Mouse (Mus musculus): ENCODE measurements around the gene Armh2. TPM values are rescaled to one million over a fixed set of nuclear protein-coding genes. Genes with fewer than 3 reads are reported as not detected.

Armh2 gene
- total RNA-seq, 2 experiments from 2014 or later, result not detected

Other genes starting within 250 kb of the Armh2 start
- 41.1 and 65.7 TPM in 2 replicates for gene Ripor2, start 159.0 kb upstream of the Armh2 start, total RNA-seq (2014; fragmentation: Nextera tagmentation)
- 27.8 and 33.5 TPM in 2 replicates for gene Ripor2, start 159.0 kb upstream of the Armh2 start, total RNA-seq (2017)
- gene Gmnn, start 20.7 kb downstream of the Armh2 start, total RNA-seq (2014; fragmentation: Nextera tagmentation), result 148 and 183 TPM in 2 replicates
- 214 and 286 TPM in 2 replicates for gene Gmnn, start 20.7 kb downstream of the Armh2 start, total RNA-seq (2017)
- 166 and 184 TPM in 2 replicates for gene BC005537, start 60.4 kb downstream of the Armh2 start, total RNA-seq (2014; fragmentation: Nextera tagmentation)
- gene BC005537, start 60.4 kb downstream of the Armh2 start, total RNA-seq (2017), result 57.0 and 63.6 TPM in 2 replicates
- gene Acot13, start 90.3 kb downstream of the Armh2 start, total RNA-seq (2014; fragmentation: Nextera tagmentation), result 37.7 and 40.4 TPM in 2 replicates
- 41.8 and 46.1 TPM in 2 replicates for gene Acot13, start 90.3 kb downstream of the Armh2 start, total RNA-seq (2017)
- 48.4 and 84.7 TPM in 2 replicates for gene Tdp2, start 90.4 kb downstream of the Armh2 start, total RNA-seq (2014; fragmentation: Nextera tagmentation)
- gene Tdp2, start 90.4 kb downstream of the Armh2 start, total RNA-seq (2017), result 51.8 and 57.7 TPM in 2 replicates
- gene D130043K22Rik, start 103.9 kb downstream of the Armh2 start, total RNA-seq (2014; fragmentation: Nextera tagmentation), result not detected in 2 replicates
- not detected in 2 replicates for gene D130043K22Rik, start 103.9 kb downstream of the Armh2 start, total RNA-seq (2017)
- gene Aldh5a1, start 196.4 kb downstream of the Armh2 start, total RNA-seq (2014; fragmentation: Nextera tagmentation), result 1.5 TPM in 2 replicates
- gene Aldh5a1, start 196.4 kb downstream of the Armh2 start, total RNA-seq (2017), result 2.6 and 3.1 TPM in 2 replicates
- gene Gpld1, start 201.9 kb downstream of the Armh2 start, total RNA-seq (2014; fragmentation: Nextera tagmentation), result 0.43 TPM in 1 of 2 replicates, not detected in the other
- 0.17 and 0.52 TPM in 2 replicates for gene Gpld1, start 201.9 kb downstream of the Armh2 start, total RNA-seq (2017)